9 mouse cellular contexts compared by ENCODE assay signal in genomic region chr4:110020255-110020654, GRCm38 (mm10). TPM values are rescaled to one million over a fixed set of nuclear protein-coding genes. Genes with fewer than 3 reads are reported as not detected.
DNase-seq lines count a peak whose midpoint lies in the region; ATAC-seq and TF ChIP-seq lines count a peak whose summit lies in the region.
"Had no signal": no experiment of that assay in that cellular context is flagged by ENCODE, and none has a peak within 500 bp of the region (broad histone marks: within the 10 kb centered on the region; RNA-seq: fewer than 3 reads in every experiment).

No protein-coding gene starts in this region.

- ATAC-seq in forebrain, embryonic 14.5 days, result peak; percentile 65

- H3K27me3 ChIP-seq in ES-Bruce4 (ENCODE audit: control insufficient read depth, insufficient read depth, low read length, poor library complexity, severe bottlenecking), result no peaks in the 10 kb centered on the region
- peaks cover 11% of the 10 kb centered on the region for H3K27me3 ChIP-seq in forebrain, embryonic 14.5 days (replicated peaks; ENCODE audit: control insufficient read depth, insufficient read depth, low read length)

- no peaks in the 10 kb centered on the region; the same call in 1 of the 2 replicates for H3K9me3 ChIP-seq in ES-Bruce4 (replicated peaks; ENCODE audit: control insufficient read depth, insufficient read depth, low read length, poor library complexity, severe bottlenecking)
- H3K9me3 ChIP-seq in forebrain, embryonic 14.5 days (replicated peaks; ENCODE audit: control insufficient read depth, low read length), result no peaks in the 10 kb centered on the region
- H3K9me3 ChIP-seq: liver, embryonic 15.5 days had no signal

- 10% methylated on average over 12 of the region's 12 CpGs for WGBS in forebrain, embryonic 14.5 days
- WGBS in lung, adult 2 months, result 14% methylated on average over 12 of the region's 12 CpGs

- peak; percentile 97 for TF ChIP-seq CTCF in ES-Bruce4 (IDR thresholded peaks at IDR 0.05; ENCODE audit: low read depth, low read length)
- TF ChIP-seq CTCF in lung, adult 2 months (IDR thresholded peaks at IDR 0.05; ENCODE audit: insufficient read depth, low read length), result peak; percentile 95

- DNase-seq in c-Kit-positive CD71-positive TER-119-positive erythroid progenitor cells, embryonic 14.5 days (ENCODE audit: low spot score), result peak; percentile 57
- peak; percentile 88 for DNase-seq in forebrain, embryonic 14.5 days (ENCODE audit: low spot score)
- peak; percentile 83 for DNase-seq in heart, postnatal 4 days
- peak; percentile 78 to 93 for DNase-seq in layer of hippocampus, adult 18-20 months (ENCODE audit: low spot score in 2 of 2)
- DNase-seq in lung, adult 2 months, result peak; percentile 63
- DNase-seq in ovary, postnatal 10 days (ENCODE audit: low spot score), result peak; percentile 10
- peak; percentile 75 for DNase-seq in thymus, postnatal 14 days

- no peak overlapping the region for H3K4me3 ChIP-seq in ES-Bruce4 (ENCODE audit: low read depth, low read length)
- H3K4me3 ChIP-seq in forebrain, embryonic 14.5 days (ENCODE audit: low read depth, low read length), result peak overlapping the region; percentile 22
- no peak overlapping the region for H3K4me3 ChIP-seq in lung, adult 2 months (replicated peaks; ENCODE audit: extremely low read depth, low read depth, low read length)
- H3K4me3 ChIP-seq: liver, embryonic 15.5 days had no signal

- TF ChIP-seq EP300 in ES-Bruce4 (IDR thresholded peaks at IDR 0.05; ENCODE audit: insufficient read depth, low read depth, low read length), result no peak

- no peak overlapping the region for H3K9ac ChIP-seq in ES-Bruce4 (ENCODE audit: low read depth, poor library complexity, severe bottlenecking)
- H3K9ac ChIP-seq in forebrain, embryonic 14.5 days (ENCODE audit: low read length), result peak overlapping the region; percentile 48
- H3K9ac ChIP-seq: liver, embryonic 15.5 days had no signal

- peak overlapping the region; percentile 46 for H3K4me2 ChIP-seq in forebrain, embryonic 14.5 days (ENCODE audit: low read length)
- H3K4me2 ChIP-seq: liver, embryonic 15.5 days had no signal

- H3K27ac ChIP-seq in ES-Bruce4 (ENCODE audit: insufficient read depth, low read length), result no peak overlapping the region
- no peak overlapping the region for H3K27ac ChIP-seq in forebrain, embryonic 14.5 days (ENCODE audit: low read depth, low read length)
- H3K27ac ChIP-seq: liver, embryonic 15.5 days had no signal

- H3K4me1 ChIP-seq in ES-Bruce4 (ENCODE audit: control insufficient read depth, insufficient read depth, low read length), result no peaks in the 10 kb centered on the region
- no peaks in the 10 kb centered on the region for H3K4me1 ChIP-seq in forebrain, embryonic 14.5 days (ENCODE audit: control insufficient read depth, insufficient read depth, low read length)
- H3K4me1 ChIP-seq in lung, adult 2 months (ENCODE audit: control insufficient read depth, insufficient read depth, low read length), result no peaks in the 10 kb centered on the region
- H3K4me1 ChIP-seq: liver, embryonic 15.5 days had no signal

- TF ChIP-seq POLR2A in ES-Bruce4 (IDR thresholded peaks at IDR 0.05; ENCODE audit: insufficient read depth, low read length), result no peak
- TF ChIP-seq POLR2A in lung, adult 2 months (IDR thresholded peaks at IDR 0.05; ENCODE audit: borderline replicate concordance, extremely low read depth, low read depth, low read length), result no peak

- H3K36me3 ChIP-seq in ES-Bruce4 (ENCODE audit: control insufficient read depth, insufficient read depth, low read length, poor library complexity, severe bottlenecking), result no peaks in the 10 kb centered on the region
- no peaks in the 10 kb centered on the region for H3K36me3 ChIP-seq in forebrain, embryonic 14.5 days (ENCODE audit: control insufficient read depth, insufficient read depth, low read length)
- H3K36me3 ChIP-seq: liver, embryonic 15.5 days had no signal

RNA-seq across cellular contexts. Expression of gene Dmrta2, which starts 42.4 kb away (rescaled TPM):
- 0.75 and 0.84 TPM in 2 replicates for polyA plus RNA-seq in ES-Bruce4 (2011; ENCODE audit: insufficient read depth, insufficient read length, low read depth, missing spikeins)
- polyA plus RNA-seq in forebrain, embryonic 14.5 days (2014; fragmentation: Nextera tagmentation; extraction: Ambion mirVana), result 4.1 and 5.9 TPM in 2 replicates
- under 1 TPM; 0.41 to 0.55 TPM for total RNA-seq in heart, postnatal 4 days (2021)
- total RNA-seq in layer of hippocampus, adult 18-20 months (2021), result 1 to 10 TPM; 2.4 to 2.5 TPM
- polyA plus RNA-seq in lung, adult 2 months (2012; rRNA removed), result 0.43 and 0.52 TPM in 2 replicates
- polyA plus RNA-seq: liver, embryonic 15.5 days had no signal

Comparison
In these comparisons a context has a peak if more than half of its experiments do, and no peak if none do; other contexts are left out.
1. DNase-seq: peak in every context shown above with its lines; median percentile 88 in forebrain, embryonic 14.5 days; 86 in layer of hippocampus, adult 18-20 months; 83 in heart, postnatal 4 days; 75 in thymus, postnatal 14 days; 63 in lung, adult 2 months; 57 in c-Kit-positive CD71-positive TER-119-positive erythroid progenitor cells, embryonic 14.5 days; 10 in ovary, postnatal 10 days.